Mouse (Mus musculus) layer of hippocampus, adult 11-12 months (tissue): ENCODE results near the gene Khdc4.
A peak's percentile ranks its signal among the peaks of the same experiment; 100 is the strongest.

Experiments
- DNase-seq: peaks from one replicate; pipeline ENCODE4 v3.0.0; 2022; ENCODE audit warnings: low spot score

The Khdc4 gene

GRCm38 (mm10) chr3:88684980-88685941 is at the start of gene Khdc4:
Khdc4 (plus strand) TSS chr3:88685803.
- peak; percentile 97 for DNase-seq

- DNase-seq = no peak
These were observed 49.0 kb upstream of the Khdc4 start for GRCm38 (mm10) chr3:88636555-88636986.

DNA sequence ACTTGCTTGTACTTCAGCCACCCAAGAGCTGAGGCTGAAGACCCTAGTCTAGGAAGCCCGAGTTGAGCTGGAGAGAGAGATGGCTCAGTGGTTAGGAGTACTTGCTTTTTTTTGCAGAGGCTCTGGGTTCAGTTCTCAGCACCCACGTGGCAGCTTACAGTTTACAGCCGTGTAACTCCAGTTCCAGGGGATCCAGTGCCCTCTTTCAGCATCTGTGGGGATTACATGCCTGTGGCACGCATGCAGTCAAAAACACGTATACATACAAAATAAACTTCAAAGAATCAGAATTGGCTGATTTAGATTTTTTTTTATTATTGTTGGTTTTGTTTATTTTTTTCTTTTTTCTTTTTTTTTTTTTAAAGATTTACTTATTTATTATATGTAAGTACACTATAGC is 48.5 kb upstream of the Khdc4 start:
- no peak for DNase-seq

DNA sequence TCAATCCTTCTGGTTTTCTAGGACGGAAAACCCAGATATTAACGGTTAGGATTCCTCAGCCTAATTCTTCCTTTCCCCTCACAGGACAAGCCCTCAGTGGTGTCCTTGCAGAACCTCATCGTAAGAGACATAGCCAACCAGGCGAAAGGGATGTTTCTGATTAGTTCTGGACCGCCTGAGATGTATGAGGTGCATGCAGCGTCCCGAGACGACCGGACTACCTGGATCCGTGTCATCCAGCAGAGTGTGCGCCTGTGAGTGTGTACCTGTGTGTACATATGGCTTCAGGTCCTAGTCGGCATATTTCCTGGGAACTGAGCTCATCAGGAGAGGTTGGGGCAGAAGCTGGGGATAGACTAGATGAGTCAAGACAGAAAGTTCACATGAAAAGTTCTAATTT is 46.4 kb upstream of the Khdc4 start:
- no peak for DNase-seq

GRCm38 (mm10) chr3:88640676-88641075 is 44.9 kb upstream of the Khdc4 start:
- DNase-seq = peak; percentile 77

DNA sequence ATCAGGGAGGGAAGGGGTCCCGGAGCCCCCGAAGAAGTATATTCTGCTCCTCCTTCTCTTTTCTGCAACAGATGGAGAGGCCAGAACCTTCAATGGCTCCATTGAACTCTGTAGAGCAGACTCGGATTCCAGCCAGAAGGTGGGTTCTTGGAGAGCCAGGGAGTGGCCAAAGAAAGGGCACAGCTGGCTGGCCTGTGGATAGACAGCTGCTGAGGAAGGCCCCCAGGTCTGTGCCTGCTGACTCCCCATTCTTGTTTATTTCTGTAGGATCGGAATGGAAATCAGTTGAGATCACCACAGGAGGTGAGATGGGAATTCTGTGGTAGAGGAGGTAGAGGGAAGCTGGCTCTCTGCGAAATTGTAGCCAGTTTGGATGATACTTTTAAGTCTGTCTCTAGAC is 42.5 kb upstream of the Khdc4 start:
- no peak for DNase-seq

GRCm38 (mm10) chr3:88645937-88646336 is 39.7 kb upstream of the Khdc4 start:
- no peak for DNase-seq

DNA sequence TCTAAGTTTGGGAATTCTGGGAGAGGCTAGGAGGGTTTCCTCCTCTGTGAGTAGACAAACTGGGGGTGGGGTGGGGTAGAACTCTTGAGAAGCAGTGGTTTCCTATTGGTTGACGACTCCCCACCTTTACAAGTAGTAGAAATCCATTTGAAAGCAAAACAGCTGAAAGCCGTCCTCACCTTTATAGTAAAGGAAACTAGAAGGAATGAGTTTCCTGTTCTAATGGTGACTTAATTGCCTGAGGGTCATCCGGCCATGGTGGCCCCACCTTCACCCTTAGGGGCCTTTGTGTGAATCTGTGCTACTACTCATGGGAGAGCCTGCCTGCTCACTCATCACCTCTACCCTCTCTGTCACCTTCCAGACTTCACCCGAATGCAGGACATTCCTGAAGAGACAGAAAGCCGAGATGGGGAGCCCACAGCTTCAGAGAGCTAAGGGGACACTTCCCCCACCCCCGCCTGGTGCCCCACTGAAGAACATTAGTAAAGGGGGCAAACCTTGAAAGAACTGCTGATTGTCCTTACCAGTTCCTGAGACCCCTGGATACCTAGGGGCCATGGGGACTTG is 39.1 kb upstream of the Khdc4 start:
- no peak for DNase-seq

DNA sequence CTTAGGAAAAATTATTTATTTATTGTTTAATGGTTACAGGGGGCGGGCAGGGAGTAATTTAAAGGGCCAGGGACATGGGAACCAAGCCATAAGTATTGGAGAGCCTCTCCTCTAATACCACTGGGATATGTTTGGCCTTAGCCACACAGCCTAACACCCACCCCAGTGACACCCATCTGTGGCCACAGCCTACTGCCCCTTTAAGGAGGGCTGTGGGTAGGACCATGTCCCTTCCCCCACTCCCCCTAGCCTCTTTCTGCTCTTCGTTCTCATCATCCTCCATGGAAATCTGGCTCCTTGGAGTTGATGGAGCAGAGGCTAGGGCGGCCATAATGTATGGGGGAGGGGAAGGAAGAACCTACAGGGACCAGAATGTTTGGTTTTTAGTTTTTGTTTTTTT is 38.5 kb upstream of the Khdc4 start:
- no peak for DNase-seq

DNA sequence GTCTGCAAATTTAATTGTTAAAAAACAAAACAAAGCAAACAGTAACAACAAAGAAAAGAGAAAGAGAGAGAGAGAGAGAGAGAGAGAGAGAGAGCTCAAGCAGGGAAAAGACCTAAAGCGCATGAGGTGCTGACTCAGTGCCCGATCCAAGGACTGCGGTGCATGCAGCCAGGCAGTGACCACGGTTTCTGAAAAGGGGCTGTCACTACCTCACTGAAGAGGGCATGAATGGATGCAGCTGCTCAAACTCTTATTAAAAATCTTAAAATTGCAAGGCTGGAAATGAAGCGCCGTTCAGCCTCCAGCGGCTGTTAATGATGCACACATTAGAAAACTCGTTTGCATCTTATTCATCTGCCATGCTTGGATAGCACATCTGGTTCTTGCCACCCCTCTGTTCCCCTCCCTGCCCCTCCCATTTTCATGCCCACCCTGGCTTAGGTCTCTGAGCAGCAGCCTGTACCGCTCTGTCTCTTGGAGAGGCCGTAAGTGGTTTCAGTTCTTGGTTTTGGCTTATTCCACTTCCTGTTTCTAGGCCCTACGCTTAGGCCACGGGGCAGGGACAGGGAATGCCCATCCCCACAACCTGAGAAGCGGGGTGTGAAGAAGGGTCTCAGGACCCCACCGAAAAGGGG is 37.7 kb upstream of the Khdc4 start:
- DNase-seq = peak; percentile 27

DNA sequence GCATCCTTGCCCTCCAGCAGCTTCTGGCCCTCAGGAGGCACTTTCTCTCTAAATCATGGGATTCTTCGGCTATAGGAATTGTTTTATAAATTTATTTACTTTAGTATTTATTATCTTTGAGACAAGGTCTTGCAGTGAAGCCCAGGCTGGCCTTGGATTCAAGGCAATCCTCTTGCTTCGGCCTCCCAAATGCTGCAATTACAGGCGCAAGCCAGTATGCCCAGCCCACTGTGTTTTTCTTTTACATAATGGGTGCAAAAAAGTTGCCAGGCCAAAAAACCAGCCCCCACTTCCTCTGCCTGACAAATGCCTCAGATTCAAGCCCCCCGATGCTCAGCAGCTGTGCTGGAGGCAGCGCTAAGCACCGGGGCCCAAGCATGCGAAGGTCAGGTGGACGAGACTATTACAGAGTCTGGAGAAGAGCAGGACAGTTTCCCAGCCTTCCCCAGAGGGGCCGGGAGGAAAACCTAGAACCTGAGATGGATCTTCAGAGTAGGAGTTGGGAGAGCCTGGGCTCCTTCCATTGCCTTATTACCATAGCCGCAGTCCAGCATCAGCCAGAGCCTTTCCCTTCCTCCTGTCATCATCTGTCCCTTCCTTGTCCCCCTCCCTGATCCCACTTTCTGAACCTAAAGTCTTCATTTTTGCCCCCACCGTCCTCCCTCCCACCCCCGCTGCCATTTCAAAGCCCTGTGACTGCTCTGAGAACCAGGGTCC is 37.0 kb upstream of the Khdc4 start:
- no peak for DNase-seq

DNA sequence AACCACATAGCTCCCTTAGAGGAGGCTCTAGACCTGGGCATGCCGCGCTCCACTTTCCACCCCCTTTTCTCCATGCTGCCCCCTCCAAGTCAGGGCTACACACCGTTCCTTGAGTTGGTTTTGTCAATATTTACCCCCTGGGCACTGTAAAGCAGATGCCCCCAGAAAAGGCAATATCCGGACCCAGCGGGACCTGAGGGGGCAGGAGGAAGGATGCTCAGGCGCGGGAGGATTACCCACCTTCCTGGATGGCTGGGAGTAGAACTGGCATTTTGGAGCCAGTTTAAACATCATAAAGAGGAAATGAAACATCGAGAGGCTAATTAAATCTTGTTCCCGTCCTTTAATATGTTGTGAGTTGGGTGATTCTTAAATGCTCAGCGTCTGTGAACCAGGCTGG is 36.4 kb upstream of the Khdc4 start:
- no peak for DNase-seq

- no peak for DNase-seq
These were observed 35.6 kb upstream of the Khdc4 start for GRCm38 (mm10) chr3:88649967-88650366.

- DNase-seq = peak; percentile 22
These were observed 34.7 kb upstream of the Khdc4 start for GRCm38 (mm10) chr3:88650713-88651504.

GRCm38 (mm10) chr3:88651669-88652618 is 33.7 kb upstream of the Khdc4 start:
- peak; percentile 21 for DNase-seq

DNA sequence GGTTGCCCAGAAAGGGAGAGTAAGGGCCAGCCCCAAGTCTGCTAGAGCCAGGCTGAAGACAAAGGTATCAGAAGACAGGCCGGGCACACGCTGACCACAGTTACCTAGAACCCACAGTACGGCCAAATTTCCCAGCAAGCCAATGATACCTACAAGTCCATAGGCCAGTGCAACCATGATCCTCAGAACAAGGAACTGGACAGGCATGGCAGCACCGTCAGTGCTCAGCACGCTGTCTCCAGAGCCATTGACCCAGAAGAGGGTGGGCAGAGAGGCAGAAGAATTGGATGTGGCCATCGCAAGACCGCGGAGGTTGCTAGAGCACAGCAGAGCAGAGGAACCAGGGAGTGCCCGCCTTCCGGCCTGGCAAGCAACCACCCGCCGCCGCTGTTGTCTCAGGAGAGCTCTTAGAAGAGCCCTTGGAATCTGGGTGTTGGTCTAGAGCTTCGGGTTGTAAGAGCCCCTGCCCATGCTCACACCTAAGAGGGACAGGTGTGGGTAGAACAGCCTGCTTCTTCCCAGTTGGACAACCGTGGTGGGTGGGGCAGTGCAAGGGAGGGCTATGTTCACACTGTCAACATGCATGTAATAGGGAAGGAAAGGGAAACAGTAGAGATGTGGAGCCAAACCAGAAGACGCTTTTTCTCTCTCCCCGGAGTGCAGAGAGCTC is 32.6 kb upstream of the Khdc4 start, which contains the start of gene Rxfp4:
Rxfp4 (minus strand) TSS at position 297 of the 670 bp plus-strand sequence.
- DNase-seq = no peak

GRCm38 (mm10) chr3:88653516-88654370 is 31.9 kb upstream of the Khdc4 start:
- no peak for DNase-seq

GRCm38 (mm10) chr3:88654621-88655020 is 31.0 kb upstream of the Khdc4 start:
- DNase-seq = no peak

DNA sequence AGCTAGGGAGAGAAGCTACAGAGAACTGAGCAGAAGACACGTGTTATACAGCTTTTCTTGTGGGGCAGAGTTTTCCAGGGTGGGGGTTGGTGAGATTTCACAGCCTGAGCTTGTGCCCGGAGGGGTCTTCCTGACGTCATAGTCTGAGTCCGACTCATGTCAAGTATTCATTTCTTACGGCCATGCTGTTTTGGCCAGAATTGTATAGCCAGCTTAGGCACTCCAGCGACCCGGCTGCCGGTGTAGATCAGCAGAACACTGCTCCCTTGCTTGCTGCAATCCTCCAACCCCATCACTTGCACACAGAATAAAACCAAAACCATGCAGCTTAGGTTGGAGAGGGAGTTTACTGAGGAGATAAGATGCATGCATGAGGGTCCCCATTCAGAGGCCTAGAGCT is 30.0 kb upstream of the Khdc4 start:
- no peak for DNase-seq
